Mouse (Mus musculus): ENCODE results near the gene Chst2. TPM values are rescaled to one million over a fixed set of nuclear protein-coding genes. Genes with fewer than 3 reads are reported as not detected.

Gene Chst2
- polyA plus RNA-seq, 2 experiments = 7.5 to 10.6 TPM

DNA sequence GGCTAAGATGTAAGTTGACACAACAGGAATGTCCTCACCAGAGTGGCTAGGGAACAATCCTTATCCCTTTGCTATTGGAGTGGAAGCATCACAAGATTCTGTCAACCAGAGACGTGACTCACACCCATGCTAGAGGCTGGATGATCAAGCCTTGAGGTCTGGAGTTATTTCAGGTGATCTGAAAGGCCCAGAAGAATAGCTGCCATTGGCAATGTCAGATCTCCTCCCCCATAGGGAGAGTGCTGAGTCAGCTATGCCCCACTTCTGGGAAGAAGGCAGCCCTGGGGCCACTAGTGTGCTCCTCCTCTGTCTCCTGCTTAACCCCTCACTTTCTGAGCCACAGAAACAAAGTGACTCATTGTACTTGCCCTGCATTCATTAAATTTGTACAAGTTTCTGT, 14.5 kb downstream of the Chst2 start:
- Histone ChIP-seq H3K4me1 (ENCODE audit: control insufficient read depth, insufficient read depth, low read length) (no peaks in the 10 kb centered on the region), H3K4me3 (replicated peaks; ENCODE audit: low read length) (no peak overlapping the region), H3K27ac (replicated peaks; ENCODE audit: low read depth, low read length) (no peak overlapping the region), H3K27me3 (ENCODE audit: control insufficient read depth, insufficient read depth, low read length) (no peaks in the 10 kb centered on the region), H3K4me2 (replicated peaks; ENCODE audit: low read depth, low read length, severe bottlenecking) (no peak overlapping the region), H3K9ac (ENCODE audit: low read depth, low read length, severe bottlenecking) (no peak overlapping the region), H3K9me3 (ENCODE audit: control insufficient read depth, low read length) (no peaks in the 10 kb centered on the region), H3K36me3 (ENCODE audit: control insufficient read depth, insufficient read depth, low read length) (no peaks in the 10 kb centered on the region)
- TF ChIP-seq POLR2A (IDR thresholded peaks at IDR 0.05; ENCODE audit: borderline replicate concordance, extremely low read depth, insufficient read depth, insufficient read length) = no peak
- DNase-seq (ENCODE audit: low spot score) = no peak
- 53% methylated on average over 1 of the region's 1 CpGs for WGBS
- no peak for ATAC-seq (ENCODE audit: low FRiP score, low read depth)

DNA sequence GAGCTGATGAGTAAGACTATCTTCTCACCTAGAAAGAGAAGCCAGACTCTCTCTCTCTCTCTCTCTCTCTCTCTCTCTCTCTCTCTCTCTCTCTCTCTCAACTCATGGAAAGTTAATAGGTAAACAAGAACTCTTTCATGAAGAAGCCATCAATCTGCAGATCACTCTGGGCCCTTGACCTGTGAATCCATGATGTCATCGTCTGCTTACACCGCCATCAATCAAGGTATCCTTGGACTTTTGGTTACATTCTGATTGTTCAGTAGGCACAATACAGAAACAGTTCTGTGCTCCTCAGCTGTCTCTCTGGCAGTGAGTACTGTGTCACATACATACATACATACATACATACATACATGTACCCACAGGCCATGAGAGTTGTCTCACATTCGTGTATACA, 16.6 kb downstream of the Chst2 start:
- TF ChIP-seq POLR2A (IDR thresholded peaks at IDR 0.05; ENCODE audit: borderline replicate concordance, extremely low read depth, insufficient read depth, insufficient read length) = no peak
- ATAC-seq (ENCODE audit: low FRiP score, low read depth) (no peak), DNase-seq (ENCODE audit: low spot score) (no peak)
- Histone ChIP-seq H3K9me3 (ENCODE audit: control insufficient read depth, low read length) (no peaks in the 10 kb centered on the region), H3K4me1 (ENCODE audit: control insufficient read depth, insufficient read depth, low read length) (no peaks in the 10 kb centered on the region), H3K27ac (replicated peaks; ENCODE audit: low read depth, low read length) (no peak overlapping the region), H3K9ac (ENCODE audit: low read depth, low read length, severe bottlenecking) (no peak overlapping the region), H3K4me2 (replicated peaks; ENCODE audit: low read depth, low read length, severe bottlenecking) (no peak overlapping the region), H3K27me3 (ENCODE audit: control insufficient read depth, insufficient read depth, low read length) (no peaks in the 10 kb centered on the region), H3K36me3 (ENCODE audit: control insufficient read depth, insufficient read depth, low read length) (no peaks in the 10 kb centered on the region), H3K4me3 (replicated peaks; ENCODE audit: low read length) (no peak overlapping the region)
- 95% methylated on average over 3 of the region's 3 CpGs for WGBS

DNA sequence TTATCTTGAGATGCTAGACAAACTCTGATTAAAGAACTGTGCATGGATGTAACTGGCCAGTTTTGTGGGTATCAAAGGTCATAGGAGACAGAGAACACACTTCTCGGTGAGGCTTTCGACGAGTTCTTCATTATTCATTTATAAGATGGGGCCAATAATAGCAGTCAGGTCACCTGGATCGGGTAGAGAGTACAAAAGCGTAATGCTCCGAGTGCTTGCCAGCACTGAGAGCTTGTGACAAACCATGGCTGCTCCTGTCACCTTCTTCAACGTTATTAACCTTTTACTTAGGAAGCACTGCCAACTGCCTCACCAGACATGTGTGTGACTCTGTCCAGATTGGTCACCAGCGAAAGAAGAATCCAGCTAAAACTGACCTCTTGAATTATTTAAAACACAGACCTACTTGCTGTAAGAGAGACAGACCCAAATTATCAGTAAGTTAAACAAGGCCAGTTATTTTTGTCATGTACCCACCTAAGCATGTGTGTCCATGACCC, 18.6 kb downstream of the Chst2 start:
- Histone ChIP-seq H3K27me3 (ENCODE audit: control insufficient read depth, insufficient read depth, low read length) (no peaks in the 10 kb centered on the region), H3K27ac (replicated peaks; ENCODE audit: low read depth, low read length) (no peak overlapping the region), H3K4me2 (replicated peaks; ENCODE audit: low read depth, low read length, severe bottlenecking) (no peak overlapping the region), H3K9me3 (ENCODE audit: control insufficient read depth, low read length) (no peaks in the 10 kb centered on the region), H3K9ac (ENCODE audit: low read depth, low read length, severe bottlenecking) (no peak overlapping the region), H3K4me1 (ENCODE audit: control insufficient read depth, insufficient read depth, low read length) (no peaks in the 10 kb centered on the region), H3K36me3 (ENCODE audit: control insufficient read depth, insufficient read depth, low read length) (no peaks in the 10 kb centered on the region), H3K4me3 (replicated peaks; ENCODE audit: low read length) (no peak overlapping the region)
- ATAC-seq (ENCODE audit: low FRiP score, low read depth) = no peak
- DNase-seq (ENCODE audit: low spot score) = no peak
- 82% methylated on average over 8 of the region's 8 CpGs for WGBS
- TF ChIP-seq POLR2A (IDR thresholded peaks at IDR 0.05; ENCODE audit: borderline replicate concordance, extremely low read depth, insufficient read depth, insufficient read length) = no peak

DNA sequence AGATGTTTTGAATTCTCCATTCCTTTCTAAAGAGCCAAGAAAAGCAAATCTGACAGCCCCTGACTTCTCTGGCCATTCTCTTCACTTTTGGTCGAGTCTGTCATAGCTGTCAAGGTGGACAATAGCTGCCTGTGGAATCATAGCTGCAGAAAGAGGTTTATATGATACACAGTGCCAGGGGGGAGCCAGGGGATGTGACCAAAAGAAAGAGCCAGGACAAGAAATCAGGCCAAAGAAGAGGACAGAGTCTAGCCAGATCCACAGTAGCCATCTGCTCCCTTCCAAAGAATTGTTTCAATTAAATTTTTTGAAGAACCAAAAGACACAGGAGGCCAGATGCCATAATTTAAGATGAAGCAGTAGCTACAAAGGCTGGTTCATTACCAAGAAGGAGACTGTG, 30.6 kb downstream of the Chst2 start:
- Histone ChIP-seq H3K4me3 (replicated peaks; ENCODE audit: low read length) (no peak overlapping the region), H3K9me3 (ENCODE audit: control insufficient read depth, low read length) (no peaks in the 10 kb centered on the region), H3K4me2 (replicated peaks; ENCODE audit: low read depth, low read length, severe bottlenecking) (no peak overlapping the region), H3K36me3 (ENCODE audit: control insufficient read depth, insufficient read depth, low read length) (no peaks in the 10 kb centered on the region), H3K27me3 (ENCODE audit: control insufficient read depth, insufficient read depth, low read length) (no peaks in the 10 kb centered on the region), H3K27ac (replicated peaks; ENCODE audit: low read depth, low read length) (no peak overlapping the region), H3K4me1 (ENCODE audit: control insufficient read depth, insufficient read depth, low read length) (no peaks in the 10 kb centered on the region), H3K9ac (ENCODE audit: low read depth, low read length, severe bottlenecking) (no peak overlapping the region)
- DNase-seq (ENCODE audit: low spot score) = no peak
- 69% methylated on average over 1 of the region's 1 CpGs for WGBS
- TF ChIP-seq POLR2A (IDR thresholded peaks at IDR 0.05; ENCODE audit: borderline replicate concordance, extremely low read depth, insufficient read depth, insufficient read length) = no peak
- ATAC-seq (ENCODE audit: low FRiP score, low read depth) = no peak

DNA sequence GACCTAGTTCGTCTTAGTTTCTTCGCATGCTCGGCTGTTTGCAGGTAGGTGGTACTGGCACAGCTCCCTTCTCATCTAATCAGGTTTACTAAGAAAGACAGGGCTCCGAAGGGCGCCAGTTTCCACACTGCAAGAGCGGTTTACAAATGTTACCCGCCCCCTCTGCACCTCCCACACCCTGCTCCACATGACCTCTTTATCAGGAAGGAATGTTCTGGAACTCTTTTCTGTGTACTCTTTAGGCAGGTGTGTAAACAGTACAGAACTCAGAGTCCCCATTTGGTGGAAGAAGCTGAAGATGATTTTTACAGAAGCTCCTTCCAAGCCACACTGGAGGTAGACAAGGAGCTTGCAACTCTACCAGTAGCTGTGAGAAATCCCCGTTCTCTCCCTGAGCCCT, 31.2 kb downstream of the Chst2 start:
- no peaks in the 10 kb centered on the region for H3K36me3 ChIP-seq (ENCODE audit: control insufficient read depth, insufficient read depth, low read length)
- H3K4me2 ChIP-seq (replicated peaks; ENCODE audit: low read depth, low read length, severe bottlenecking) = no peak overlapping the region
- H3K27me3 ChIP-seq (ENCODE audit: control insufficient read depth, insufficient read depth, low read length) = no peaks in the 10 kb centered on the region
- no peaks in the 10 kb centered on the region for H3K9me3 ChIP-seq (ENCODE audit: control insufficient read depth, low read length)
- no peak for TF ChIP-seq POLR2A (IDR thresholded peaks at IDR 0.05; ENCODE audit: borderline replicate concordance, extremely low read depth, insufficient read depth, insufficient read length)
- 76% methylated on average over 8 of the region's 8 CpGs for WGBS
- no peak overlapping the region for H3K9ac ChIP-seq (ENCODE audit: low read depth, low read length, severe bottlenecking)
- ATAC-seq (ENCODE audit: low FRiP score, low read depth) (no peak), DNase-seq (ENCODE audit: low spot score) (no peak)
- H3K4me3 ChIP-seq (replicated peaks; ENCODE audit: low read length) = no peak overlapping the region
- no peaks in the 10 kb centered on the region for H3K4me1 ChIP-seq (ENCODE audit: control insufficient read depth, insufficient read depth, low read length)
- H3K27ac ChIP-seq (replicated peaks; ENCODE audit: low read depth, low read length) = no peak overlapping the region

DNA sequence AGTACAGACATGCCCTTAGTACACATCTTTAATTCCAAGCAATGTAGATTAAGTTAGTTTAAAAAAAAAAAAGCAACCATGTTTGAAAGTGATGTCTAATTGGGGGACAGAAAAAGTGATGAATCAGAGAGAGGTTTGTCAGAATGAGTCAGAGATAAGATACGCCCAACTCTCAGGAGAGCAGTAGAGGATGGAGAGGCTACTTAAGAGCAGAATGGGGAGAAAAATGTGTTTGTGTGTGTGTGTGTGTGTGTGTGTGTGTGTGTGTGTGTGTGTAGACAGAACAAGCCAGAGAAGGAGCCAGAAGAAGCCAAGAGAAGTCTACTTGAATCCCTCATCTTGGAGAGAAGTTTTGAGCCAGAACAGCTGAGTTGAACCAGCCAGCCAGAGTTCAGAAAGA, 32.8 kb downstream of the Chst2 start:
- ATAC-seq (ENCODE audit: low FRiP score, low read depth) = no peak
- TF ChIP-seq POLR2A (IDR thresholded peaks at IDR 0.05; ENCODE audit: borderline replicate concordance, extremely low read depth, insufficient read depth, insufficient read length) = no peak
- no peak overlapping the region for H3K4me2 ChIP-seq (replicated peaks; ENCODE audit: low read depth, low read length, severe bottlenecking)
- H3K9me3 ChIP-seq (ENCODE audit: control insufficient read depth, low read length) = no peaks in the 10 kb centered on the region
- H3K27me3 ChIP-seq (ENCODE audit: control insufficient read depth, insufficient read depth, low read length) = no peaks in the 10 kb centered on the region
- H3K4me3 ChIP-seq (replicated peaks; ENCODE audit: low read length) = no peak overlapping the region
- no peak overlapping the region for H3K27ac ChIP-seq (replicated peaks; ENCODE audit: low read depth, low read length)
- H3K9ac ChIP-seq (ENCODE audit: low read depth, low read length, severe bottlenecking) = no peak overlapping the region
- 97% methylated on average over 1 of the region's 1 CpGs for WGBS
- DNase-seq (ENCODE audit: low spot score) = no peak
- H3K4me1 ChIP-seq (ENCODE audit: control insufficient read depth, insufficient read depth, low read length) = no peaks in the 10 kb centered on the region
- no peaks in the 10 kb centered on the region for H3K36me3 ChIP-seq (ENCODE audit: control insufficient read depth, insufficient read depth, low read length)
